Mouse (Mus musculus): ENCODE measurements at regions not wholly inside any gene's neighbourhood (a gene's known extent, or its start where the extent isn't known, plus 50 kb on each side); places are given as distances from the start of the nearest gene placed in this dataset.

DNA sequence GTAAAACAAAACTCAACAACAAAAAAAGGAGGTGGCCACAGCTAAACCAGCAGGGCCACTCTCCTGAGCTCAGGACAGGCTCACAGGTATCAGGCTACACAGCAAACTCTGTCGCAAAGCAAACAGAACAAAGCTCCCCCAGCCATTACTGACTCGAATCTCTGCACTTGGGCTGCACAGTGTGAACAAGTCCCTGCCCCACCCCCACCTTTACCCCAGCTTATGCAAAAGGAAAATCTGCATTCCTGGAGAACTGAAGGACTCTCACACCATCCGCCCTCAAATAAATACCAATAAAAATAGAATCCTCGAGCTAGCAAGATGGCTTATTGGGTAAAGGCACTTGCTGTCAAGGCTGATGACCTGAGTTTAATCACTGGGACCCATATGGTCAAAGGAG is 60.6 kb upstream of the Syt13 start:
- DNase-seq (ENCODE audit: low read depth, low spot score): no peak

- no peak for DNase-seq (ENCODE audit: low read depth, low spot score)
These were observed 58.9 kb upstream of the Syt13 start for GRCm38 (mm10) chr2:92856047-92856446.

DNA sequence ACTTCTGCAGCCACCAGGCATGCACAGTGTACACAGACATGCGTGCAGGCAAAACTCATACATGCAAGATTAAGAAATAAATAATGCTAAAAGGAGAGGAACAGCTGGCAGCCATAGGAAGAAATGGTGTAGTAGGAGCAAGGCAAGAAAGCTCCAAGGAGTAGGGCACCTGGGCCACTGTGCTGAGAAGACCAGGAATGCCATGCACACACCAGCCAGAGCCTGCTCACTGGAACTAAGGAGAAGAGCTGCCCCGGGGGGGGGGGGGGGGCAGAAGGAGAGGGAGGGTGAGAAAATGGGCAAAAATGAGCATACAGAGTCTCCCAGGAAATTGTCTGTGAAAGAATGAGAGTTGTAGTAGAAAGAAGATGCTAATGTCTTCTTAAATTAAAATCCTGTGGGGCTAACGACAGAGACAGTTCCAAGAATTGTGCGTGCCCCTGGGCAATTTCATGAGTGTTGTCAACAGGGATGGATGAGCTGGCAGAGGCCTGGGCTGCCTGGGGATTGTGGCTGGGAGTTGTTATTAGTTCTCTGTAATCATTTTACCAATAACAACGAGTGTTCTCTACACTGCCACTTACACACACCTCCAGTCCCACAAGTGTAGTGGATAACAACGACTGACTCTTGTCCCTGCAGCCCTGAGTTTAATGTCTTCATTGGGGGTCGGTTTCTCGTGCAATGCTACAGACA is 54.2 kb upstream of the Syt13 start:
- no peak for DNase-seq (ENCODE audit: low read depth, low spot score)
